Mouse (Mus musculus) myocyte (in vitro differentiated cells): ENCODE results near the gene 1700013F07Rik.

Source experiments
- MAX ChIP-seq: IDR thresholded peaks from one replicate; pipeline ENCODE4 v1.6.1; 2011; ENCODE audit warnings: low read depth, mild to moderate bottlenecking, control low read depth
- MYOG ChIP-seq, 3 experiments: IDR thresholded peaks; one replicate each; pipeline ENCODE4 v1.6.1; 2011; ENCODE audit warnings: control low read depth in 2 of 3, low read depth in 2 of 3, mild to moderate bottlenecking in 2 of 3; ENCODE audit not compliant: insufficient read length in 2 of 3, control insufficient read depth in 1 of 3, insufficient read depth in 1 of 3
- POLR2A ChIP-seq: IDR thresholded peaks from one replicate; pipeline ENCODE4 v1.6.1; 2011; ENCODE audit warnings: low read depth, mild to moderate bottlenecking, control low read depth, moderate library complexity; ENCODE audit not compliant: insufficient read length
- TCF12 ChIP-seq: IDR thresholded peaks from one replicate; pipeline ENCODE4 v1.6.1; 2011; ENCODE audit warnings: mild to moderate bottlenecking, control low read depth; ENCODE audit not compliant: poor library complexity, insufficient read depth, severe bottlenecking
- TCF3 ChIP-seq: IDR thresholded peaks from one replicate; pipeline ENCODE4 v1.6.1; 2011; ENCODE audit warnings: low read depth, control low read depth; ENCODE audit not compliant: insufficient read length

- TF ChIP-seq POLR2A, result no peak
- no peak for TF ChIP-seq MAX
- no peak for TF ChIP-seq TCF12
- no peak for TF ChIP-seq TCF3
- no peak for TF ChIP-seq MYOG (IDR thresholded peaks at IDR 0.05; ENCODE audit: control insufficient read depth in 1 of 3, insufficient read depth in 1 of 3, insufficient read length in 2 of 3, low read depth in 2 of 3)
Observed at GRCm38 (mm10) chr3:108535896-108536516, 2.1 kb downstream of the 1700013F07Rik start.
